7 mouse cellular contexts compared by ENCODE assay signal in the genomic region with DNA sequence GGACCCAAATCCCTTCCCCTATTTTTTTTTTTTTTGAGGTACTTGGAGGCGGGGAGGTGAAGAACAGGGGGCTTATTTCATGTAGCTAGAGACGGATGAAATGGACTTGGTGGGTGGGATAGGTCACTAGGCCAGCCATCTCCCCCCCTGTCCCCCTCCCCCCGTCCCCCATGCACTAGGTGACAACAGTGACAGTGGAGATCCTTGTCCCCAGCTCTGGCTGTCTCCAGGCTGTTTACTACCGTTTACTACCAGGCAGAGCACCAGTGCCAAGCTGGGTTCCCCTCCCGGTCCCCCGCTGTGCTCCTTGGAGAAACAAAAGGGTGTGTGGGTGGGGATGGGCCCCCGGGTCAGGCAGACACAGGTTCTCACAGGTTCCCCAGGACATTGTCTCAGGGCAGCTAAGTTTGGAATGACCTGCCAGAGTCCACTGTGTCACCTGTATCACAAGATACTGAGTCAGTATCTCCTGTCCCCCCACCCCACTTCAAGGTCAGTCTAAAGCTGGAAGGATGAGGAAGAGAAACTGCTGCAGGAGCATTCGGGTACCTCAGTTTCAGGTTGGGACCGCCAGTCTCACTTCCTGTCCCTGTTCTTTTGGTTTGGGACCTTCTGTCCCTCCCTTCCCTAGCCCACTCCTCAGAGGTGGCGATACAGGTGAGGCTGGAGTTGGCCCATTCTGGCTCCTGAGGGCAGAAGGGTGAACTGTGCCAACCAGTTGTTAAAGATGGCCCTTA. TPM values are rescaled to one million over a fixed set of nuclear protein-coding genes. Genes with fewer than 3 reads are reported as not detected.
DNase-seq lines count a peak whose midpoint lies in the region; ATAC-seq lines count a peak whose summit lies in the region.

No protein-coding gene starts in this region.

- ATAC-seq in neural tube, embryonic 11.5 days (ENCODE audit: insufficient read depth, low FRiP score, low TSS enrichment) = 0 out of 2 replicates have a peak, but pooled peaks have one; percentile 28
- no peak for ATAC-seq in forebrain, embryonic 14.5 days
- ATAC-seq in limb, embryonic 15.5 days (ENCODE audit: insufficient number of reproducible peaks, low FRiP score, low TSS enrichment, low read depth) = no peak
- ATAC-seq in stomach, embryonic 16.5 days (ENCODE audit: insufficient read depth, low FRiP score) = no peak

- peaks cover 2% of the 10 kb centered on the region; the same call in 1 of the 2 replicates for H3K27me3 ChIP-seq in neural tube, embryonic 11.5 days (ENCODE audit: control insufficient read depth, insufficient read depth, low read length)
- no peaks in the 10 kb centered on the region for H3K27me3 ChIP-seq in forebrain, embryonic 14.5 days (replicated peaks; ENCODE audit: control insufficient read depth, insufficient read depth, low read length)
- peaks cover 24% of the 10 kb centered on the region for H3K27me3 ChIP-seq in limb, embryonic 15.5 days
- no peaks in the 10 kb centered on the region for H3K27me3 ChIP-seq in stomach, embryonic 16.5 days (ENCODE audit: control insufficient read depth, insufficient read depth, low read length)

- peak overlapping the region; percentile 52 for H3K9ac ChIP-seq in neural tube, embryonic 11.5 days (ENCODE audit: low read length)
- peak overlapping the region; percentile 61 for H3K9ac ChIP-seq in forebrain, embryonic 14.5 days (ENCODE audit: low read length)
- H3K9ac ChIP-seq in limb, embryonic 15.5 days = 0 out of 2 replicates have a peak overlapping the region, but pooled peaks have one; percentile 27
- H3K9ac ChIP-seq in stomach, embryonic 16.5 days (ENCODE audit: low read length) = peak overlapping the region; percentile 68

- 17% methylated on average over 10 of the region's 10 CpGs for WGBS in neural tube, embryonic 11.5 days
- 23% methylated on average over 9 of the region's 10 CpGs for WGBS in forebrain, embryonic 14.5 days
- WGBS in limb, embryonic 15.5 days = 36% methylated on average over 9 of the region's 10 CpGs
- WGBS in stomach, embryonic 16.5 days = 26% methylated on average over 10 of the region's 10 CpGs

- no peak for DNase-seq in neural tube, embryonic 11.5 days (ENCODE audit: low spot score)
- DNase-seq in neural tube, embryonic 10.5 days (ENCODE audit: extremely low spot score, low spot score) = no peak
- DNase-seq in forebrain, embryonic 14.5 days (ENCODE audit: low spot score) = no peak
- no peak for DNase-seq in layer of hippocampus, adult 18-20 months (ENCODE audit: low spot score in 2 of 2)
- no peak for DNase-seq in thymus, postnatal 14 days

- H3K9me3 ChIP-seq in neural tube, embryonic 11.5 days (ENCODE audit: control insufficient read depth, low read length) = no peaks in the 10 kb centered on the region
- no peaks in the 10 kb centered on the region for H3K9me3 ChIP-seq in forebrain, embryonic 14.5 days (replicated peaks; ENCODE audit: control insufficient read depth, low read length)
- H3K9me3 ChIP-seq in limb, embryonic 15.5 days = no peaks in the 10 kb centered on the region
- H3K9me3 ChIP-seq in stomach, embryonic 16.5 days (replicated peaks; ENCODE audit: control insufficient read depth, low read length) = no peaks in the 10 kb centered on the region

- H3K4me3 ChIP-seq in neural tube, embryonic 11.5 days (ENCODE audit: low read depth, low read length) = peak overlapping the region; percentile 34
- peak overlapping the region; percentile 38 for H3K4me3 ChIP-seq in forebrain, embryonic 14.5 days (ENCODE audit: low read depth, low read length)
- H3K4me3 ChIP-seq in limb, embryonic 15.5 days = peak overlapping the region; percentile 39
- H3K4me3 ChIP-seq in stomach, embryonic 16.5 days (replicated peaks; ENCODE audit: low read length) = peak overlapping the region; percentile 48

- peaks cover 4% of the 10 kb centered on the region; the same call in 1 of the 2 replicates for H3K4me1 ChIP-seq in neural tube, embryonic 11.5 days (ENCODE audit: control insufficient read depth, insufficient read depth, low read length)
- peaks cover 6% of the 10 kb centered on the region for H3K4me1 ChIP-seq in forebrain, embryonic 14.5 days (ENCODE audit: control insufficient read depth, insufficient read depth, low read length)
- H3K4me1 ChIP-seq in limb, embryonic 15.5 days = peaks cover 26% of the 10 kb centered on the region
- 0 out of 2 replicates have a peak, but pooled peaks cover 4% of the 10 kb centered on the region for H3K4me1 ChIP-seq in stomach, embryonic 16.5 days (ENCODE audit: control insufficient read depth, insufficient read depth, low read length)

- peak overlapping the region; percentile 87 for H3K4me2 ChIP-seq in neural tube, embryonic 11.5 days (ENCODE audit: low read depth)
- H3K4me2 ChIP-seq in forebrain, embryonic 14.5 days (ENCODE audit: low read length) = peak overlapping the region; percentile 87
- peak overlapping the region; percentile 80 for H3K4me2 ChIP-seq in limb, embryonic 15.5 days
- H3K4me2 ChIP-seq in stomach, embryonic 16.5 days (ENCODE audit: low read depth, low read length) = peak overlapping the region; percentile 84

- peaks cover 2% of the 10 kb centered on the region; the same call in 1 of the 2 replicates for H3K36me3 ChIP-seq in neural tube, embryonic 11.5 days (ENCODE audit: control insufficient read depth, insufficient read depth, low read length)
- peaks cover 28% of the 10 kb centered on the region for H3K36me3 ChIP-seq in forebrain, embryonic 14.5 days (ENCODE audit: control insufficient read depth, insufficient read depth, low read length)
- no peaks in the 10 kb centered on the region for H3K36me3 ChIP-seq in limb, embryonic 15.5 days
- H3K36me3 ChIP-seq in stomach, embryonic 16.5 days (ENCODE audit: control insufficient read depth, insufficient read depth, low read length) = no peaks in the 10 kb centered on the region

- H3K27ac ChIP-seq in neural tube, embryonic 11.5 days (ENCODE audit: low read depth, low read length) = no peak overlapping the region
- no peak overlapping the region for H3K27ac ChIP-seq in forebrain, embryonic 14.5 days (ENCODE audit: low read depth, low read length)
- no peak overlapping the region for H3K27ac ChIP-seq in limb, embryonic 15.5 days
- no peak overlapping the region for H3K27ac ChIP-seq in stomach, embryonic 16.5 days (ENCODE audit: low read length)

RNA-seq across cellular contexts. Expression of gene Gpr68, which starts 0.5 kb away (rescaled TPM):
- polyA plus RNA-seq in neural tube, embryonic 11.5 days (2014; fragmentation: Nextera tagmentation; extraction: Ambion mirVana) = 0.22 and 0.64 TPM in 2 replicates
- 0.55 and 0.84 TPM in 2 replicates for polyA plus RNA-seq in forebrain, embryonic 14.5 days (2014; fragmentation: Nextera tagmentation; extraction: Ambion mirVana)
- polyA plus RNA-seq in limb, embryonic 15.5 days (2015; fragmentation: Nextera tagmentation; extraction: Ambion mirVana) = 0.33 and 0.61 TPM in 2 replicates
- polyA plus RNA-seq in stomach, embryonic 16.5 days (2015; fragmentation: Nextera tagmentation; extraction: Ambion mirVana) = 0.85 and 0.97 TPM in 2 replicates
- 10 to 100 TPM; 18.7 to 21.5 TPM for total RNA-seq in layer of hippocampus, adult 18-20 months (2021)
